Mouse (Mus musculus): ENCODE data around the gene Dppa1. TPM values are rescaled to one million over a fixed set of nuclear protein-coding genes. Genes with fewer than 3 reads are reported as not detected.
A peak's percentile ranks its signal among the peaks of the same experiment; 100 is the strongest.
"Not testable (repeated sequence)": the region's sequence is repeated elsewhere in the genome, so short reads cannot be mapped to it uniquely, and the experiment has no call there.

The Dppa1 gene
- not detected for total RNA-seq (2021)
- long read RNA-seq: 0 reads

- no peak for DNase-seq (ENCODE audit: low spot score in 2 of 2)
These were observed at the start of gene Dppa1 for GRCm38 (mm10) chr11:46629211-46629795. TSS of gene Dppa1 (minus strand) at chr11:46629261.

DNA sequence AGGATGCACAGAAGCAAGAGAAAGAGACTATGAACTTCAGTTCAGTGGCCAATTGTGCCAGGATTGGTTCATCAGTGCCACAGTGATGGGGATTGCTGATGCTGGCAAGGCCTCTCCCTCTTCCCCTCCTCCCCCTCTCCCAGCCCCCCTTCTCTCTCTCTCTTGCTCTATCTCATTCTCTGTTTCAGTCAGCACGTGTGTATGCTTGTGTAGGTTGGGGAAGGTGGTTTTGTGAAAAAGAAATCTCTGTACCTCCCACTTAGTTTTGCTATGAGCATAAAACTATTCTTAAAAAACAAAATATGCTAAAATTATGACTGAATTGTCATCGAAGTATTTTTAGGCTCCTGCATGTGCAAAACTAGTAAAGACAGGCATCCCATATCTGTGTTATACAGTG lies 38.9 kb upstream of the Dppa1 start:
- no peak for DNase-seq (ENCODE audit: low spot score in 2 of 2)

GRCm38 (mm10) chr11:46667105-46667504 lies 38.0 kb upstream of the Dppa1 start:
- no peak for DNase-seq (ENCODE audit: low spot score in 2 of 2)

GRCm38 (mm10) chr11:46665599-46666522 lies 36.8 kb upstream of the Dppa1 start:
- DNase-seq (ENCODE audit: low spot score in 2 of 2): peak in 1 of 2 experiments; percentile 31

DNA sequence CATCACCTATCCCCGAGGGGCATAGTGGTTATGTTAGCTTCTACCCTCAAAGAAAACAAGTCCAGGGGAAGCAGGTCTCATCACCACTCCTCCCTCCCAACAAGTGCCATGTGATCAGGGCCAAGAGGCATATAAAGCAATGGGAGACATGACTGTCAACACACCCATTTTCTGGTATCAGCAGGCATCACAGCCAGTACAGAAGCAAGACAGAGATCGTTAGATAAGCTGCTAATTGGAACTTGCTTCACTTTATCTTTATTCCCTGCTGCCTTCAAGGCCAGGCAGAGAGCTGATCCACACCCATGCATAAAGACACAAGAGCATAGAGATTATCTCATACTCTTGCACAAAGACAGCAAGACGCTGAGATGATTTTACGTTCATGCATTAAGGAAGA lies 34.2 kb upstream of the Dppa1 start:
- DNase-seq (ENCODE audit: low spot score in 2 of 2): no peak

- no peak for DNase-seq (ENCODE audit: low spot score in 2 of 2)
These were observed 23.4 kb upstream of the Dppa1 start for GRCm38 (mm10) chr11:46652476-46652875.

DNA sequence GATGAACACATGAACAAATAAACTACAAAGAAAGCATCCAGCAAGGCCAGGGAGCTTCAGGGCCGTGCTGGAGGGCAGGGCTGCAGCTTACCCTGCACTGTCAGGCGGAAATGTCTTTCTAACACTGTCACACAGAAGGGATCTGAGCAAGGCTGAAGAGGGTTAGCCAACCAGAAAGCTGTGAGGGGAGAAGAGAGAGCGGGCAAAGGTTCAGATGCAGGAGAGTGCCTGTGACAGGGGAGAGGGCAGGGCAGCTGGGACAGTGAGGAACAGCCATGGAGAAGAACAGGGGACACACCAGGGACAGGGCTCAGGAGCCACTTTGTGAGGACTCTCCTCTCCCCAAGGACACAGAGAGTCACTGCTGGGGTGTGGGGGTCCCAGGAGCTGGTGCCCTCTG lies 20.6 kb upstream of the Dppa1 start:
- DNase-seq (ENCODE audit: low spot score in 2 of 2): not testable (repeated sequence)

DNA sequence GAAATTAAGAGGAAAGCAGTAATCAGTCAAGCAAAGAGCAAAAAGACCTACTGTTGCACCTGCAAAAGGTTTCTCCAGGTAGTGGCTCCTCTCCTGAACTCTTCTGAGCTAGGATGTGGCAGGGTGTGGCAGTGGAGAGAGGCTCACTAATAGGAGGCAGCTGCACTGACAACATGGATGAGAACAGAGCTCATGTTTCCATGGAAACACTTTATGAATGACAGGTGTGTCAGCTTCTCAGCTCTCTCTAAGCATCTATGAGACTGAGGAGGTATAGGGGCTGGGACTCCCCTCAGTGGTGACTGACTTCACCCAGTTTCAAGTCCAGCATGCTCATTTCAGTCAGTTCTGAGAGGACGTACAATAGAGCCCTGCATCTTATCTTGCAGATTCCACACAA lies 15.8 kb upstream of the Dppa1 start:
- peak in 1 of 2 experiments; percentile 11 for DNase-seq (ENCODE audit: low spot score in 2 of 2)

DNA sequence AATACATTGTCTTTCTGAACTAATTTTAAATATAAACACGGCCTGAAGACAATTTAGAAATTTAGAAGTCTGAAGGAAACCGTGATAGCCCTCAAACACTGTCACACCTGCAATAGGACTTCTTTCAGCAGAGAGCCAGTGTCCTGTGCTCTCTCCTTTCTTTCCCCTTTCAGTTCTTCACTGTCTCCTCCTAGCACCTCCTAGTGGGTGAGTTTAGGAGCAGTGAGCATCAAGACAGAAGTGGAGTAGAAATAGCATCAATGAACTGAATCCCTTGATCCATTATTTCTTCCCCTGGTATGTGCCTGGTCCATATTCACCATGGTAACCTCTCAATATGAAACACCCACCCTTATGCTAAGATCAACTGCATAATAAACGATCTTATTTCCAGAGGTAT lies 7.5 kb upstream of the Dppa1 start:
- no peak for DNase-seq (ENCODE audit: low spot score in 2 of 2)

GRCm38 (mm10) chr11:46635516-46635915 lies 6.5 kb upstream of the Dppa1 start:
- DNase-seq (ENCODE audit: low spot score in 2 of 2): not testable (repeated sequence)

GRCm38 (mm10) chr11:46631635-46632034 lies 2.6 kb upstream of the Dppa1 start:
- DNase-seq (ENCODE audit: low spot score in 2 of 2): peak in 1 of 2 experiments; percentile 37

DNA sequence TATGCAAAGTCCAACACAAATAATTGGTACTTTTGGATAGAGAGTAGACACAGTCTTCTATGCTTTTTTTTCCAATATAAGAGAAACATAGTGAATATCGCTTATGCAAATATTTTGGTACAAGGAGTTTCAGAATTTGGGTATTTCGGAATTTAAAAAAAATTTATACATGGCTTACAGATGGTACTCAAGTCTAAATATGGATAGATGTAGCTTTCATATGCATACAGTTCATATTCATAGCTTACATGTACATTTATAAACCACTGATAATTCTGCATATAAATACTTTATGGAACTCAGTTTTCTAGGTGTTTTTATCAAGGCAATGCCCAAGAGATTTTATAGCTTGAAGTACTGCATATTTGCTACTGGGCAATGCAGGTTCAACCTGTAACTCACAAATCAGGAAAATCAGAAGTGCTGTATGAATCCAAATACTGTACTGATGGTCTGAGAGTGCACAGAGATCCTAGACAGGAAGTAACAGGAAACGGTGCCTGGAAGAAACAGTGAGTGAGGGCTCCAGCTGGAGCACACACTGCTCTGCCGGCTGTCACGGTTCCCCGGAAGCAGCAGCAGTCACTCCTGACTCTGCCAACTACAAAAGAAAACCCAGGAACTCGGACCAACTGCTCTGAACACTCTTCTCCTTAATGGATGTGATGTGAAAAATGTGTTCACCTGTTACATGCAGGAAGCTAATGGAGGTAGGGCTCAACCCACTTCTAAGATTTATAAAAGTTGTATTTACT lies 8.5 kb downstream of the Dppa1 start:
- DNase-seq (ENCODE audit: low spot score in 2 of 2): peak in 1 of 2 experiments; percentile 51

- peak in 1 of 2 experiments; percentile 36 for DNase-seq (ENCODE audit: low spot score in 2 of 2)
These were observed 9.1 kb downstream of the Dppa1 start for GRCm38 (mm10) chr11:46619929-46620328.

DNA sequence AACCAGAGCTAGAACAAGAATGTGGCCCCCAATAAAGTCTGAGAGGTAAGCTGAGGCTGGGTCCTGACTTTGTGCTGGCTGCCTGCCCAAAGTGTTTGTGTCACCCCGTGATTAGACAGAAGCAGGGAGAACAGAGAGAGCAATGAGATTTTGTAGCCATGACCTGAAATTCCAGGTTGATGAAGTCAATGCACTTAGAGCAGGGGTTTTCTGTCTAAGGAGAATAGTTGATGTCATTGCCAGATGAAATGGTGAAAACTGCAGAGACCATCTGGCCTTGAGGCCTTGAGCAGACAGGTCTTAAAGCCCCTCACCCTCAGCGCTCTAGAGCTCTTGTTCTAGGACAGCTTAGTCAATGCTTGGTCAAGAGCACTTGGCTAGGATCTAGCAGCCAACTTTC lies 36.6 kb downstream of the Dppa1 start:
- no peak for DNase-seq (ENCODE audit: low spot score in 2 of 2)

GRCm38 (mm10) chr11:46582741-46583140 lies 46.3 kb downstream of the Dppa1 start:
- DNase-seq (ENCODE audit: low spot score in 2 of 2): no peak

GRCm38 (mm10) chr11:46580428-46580827 lies 48.6 kb downstream of the Dppa1 start:
- DNase-seq (ENCODE audit: low spot score in 2 of 2): no peak

DNA sequence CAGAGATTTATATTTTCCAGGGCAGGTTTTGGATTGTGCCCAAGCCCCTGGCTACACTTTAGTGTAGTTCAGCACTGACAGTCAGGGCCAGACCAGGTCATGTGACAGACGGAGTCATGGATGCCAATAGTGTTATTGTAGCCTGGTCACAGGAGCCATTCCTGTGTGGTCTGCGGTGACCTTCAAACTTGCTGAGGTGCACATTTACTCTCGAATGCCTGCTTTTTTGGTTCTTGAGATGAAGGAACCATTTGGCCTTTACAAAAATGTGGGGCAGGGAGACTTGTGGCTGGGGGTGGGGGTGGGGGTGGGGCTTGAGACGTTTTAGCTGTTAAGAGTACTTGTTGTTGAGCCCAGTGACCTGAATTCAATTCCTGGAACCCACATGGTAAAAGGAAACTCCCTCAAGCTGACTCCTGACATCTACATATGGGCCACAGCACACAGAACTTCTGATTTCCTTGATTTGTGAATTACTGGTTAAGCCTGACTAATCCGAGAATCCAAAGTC lies 50.2 kb downstream of the Dppa1 start:
- no peak for DNase-seq (ENCODE audit: low spot score in 2 of 2)

- no peak for DNase-seq (ENCODE audit: low spot score in 2 of 2)
These were observed 57.7 kb downstream of the Dppa1 start, which contains the start of gene BC053393 for GRCm38 (mm10) chr11:46571327-46571726. TSS of gene BC053393 (plus strand) at chr11:46571536.

DNA sequence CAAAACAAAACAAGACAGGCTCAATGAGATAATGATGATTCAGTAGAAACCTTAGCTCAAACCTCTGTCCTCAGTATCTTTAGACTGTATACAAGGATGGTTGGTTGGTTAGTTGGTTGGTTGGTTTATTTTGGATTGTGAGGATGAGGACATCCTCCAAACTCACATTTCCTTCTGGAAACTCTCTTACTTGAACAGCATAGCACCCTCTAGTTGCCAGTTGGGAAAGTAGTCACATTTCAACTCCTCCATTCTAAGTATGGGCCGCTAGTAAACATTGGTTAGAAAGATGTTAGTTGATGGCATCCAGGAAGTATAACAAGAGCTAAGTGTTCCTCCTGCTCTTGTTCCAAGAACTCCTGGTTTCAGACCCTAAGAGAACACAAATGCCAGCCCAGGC lies 60.0 kb downstream of the Dppa1 start:
- no peak for DNase-seq (ENCODE audit: low spot score in 2 of 2)

- DNase-seq (ENCODE audit: low spot score in 2 of 2): no peak
These were observed 63.1 kb downstream of the Dppa1 start for GRCm38 (mm10) chr11:46565967-46566366.

- DNase-seq (ENCODE audit: low spot score in 2 of 2): no peak
These were observed 64.4 kb downstream of the Dppa1 start for GRCm38 (mm10) chr11:46564671-46565070.

Measured in layer of hippocampus, adult 18-20 months (tissue).